Mouse (Mus musculus): ENCODE data around the gene Elmo3.

DNA sequence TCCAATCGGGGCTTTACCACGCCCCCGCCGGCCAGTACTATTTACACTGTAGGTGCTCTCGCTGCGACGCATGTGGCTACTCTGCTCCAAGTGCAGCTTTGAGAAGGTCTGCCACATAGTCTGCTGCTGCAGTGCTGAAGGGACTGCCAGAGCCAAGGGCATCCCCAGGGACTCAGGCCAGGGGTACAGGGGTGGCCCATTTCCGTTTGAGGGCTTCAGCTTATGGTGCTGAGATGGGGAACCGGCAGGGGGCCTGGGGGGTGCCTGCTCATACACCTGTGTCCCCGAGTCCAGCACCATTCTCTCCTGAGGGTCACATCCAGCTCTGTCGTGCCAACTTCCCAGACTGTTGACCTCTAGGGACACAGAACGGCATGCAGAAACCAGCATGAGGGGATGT is 19.9 kb upstream of the Elmo3 start:
- no peak for TF ChIP-seq CTCF (IDR thresholded peaks at IDR 0.05; ENCODE audit: insufficient read depth, low read depth, low read length)
- TF ChIP-seq POLR2A (IDR thresholded peaks at IDR 0.05; ENCODE audit: insufficient read depth, low read depth, low read length), result no peak

Measured in olfactory bulb, adult 2 months (tissue).